Mouse (Mus musculus): ENCODE measurements around the gene 6330409D20Rik.

Gene 6330409D20Rik

DNA sequence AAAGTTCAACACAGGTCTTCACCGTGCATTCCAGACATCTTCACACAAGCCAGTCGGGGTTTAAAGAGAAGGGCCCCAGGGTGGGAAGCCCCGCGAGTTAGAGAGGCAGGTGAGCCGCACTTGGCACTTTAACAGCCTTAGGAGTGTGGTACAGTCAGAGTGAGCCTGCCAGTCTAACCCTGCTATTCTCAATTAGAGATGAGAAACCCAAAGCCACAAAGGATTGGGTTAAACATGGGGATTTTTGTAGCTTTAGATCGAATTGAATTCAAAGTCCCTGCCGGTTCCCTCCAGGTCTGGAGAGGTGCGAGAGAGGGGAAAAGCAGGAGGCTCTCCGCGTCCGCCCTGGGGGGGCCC is at the start of gene 6330409D20Rik:
TSS of gene 6330409D20Rik (minus strand) at position 101 of the 357 bp plus-strand sequence.
- DNase-seq (ENCODE audit: low read depth in 2 of 2, low spot score in 2 of 2), result no peak

DNA sequence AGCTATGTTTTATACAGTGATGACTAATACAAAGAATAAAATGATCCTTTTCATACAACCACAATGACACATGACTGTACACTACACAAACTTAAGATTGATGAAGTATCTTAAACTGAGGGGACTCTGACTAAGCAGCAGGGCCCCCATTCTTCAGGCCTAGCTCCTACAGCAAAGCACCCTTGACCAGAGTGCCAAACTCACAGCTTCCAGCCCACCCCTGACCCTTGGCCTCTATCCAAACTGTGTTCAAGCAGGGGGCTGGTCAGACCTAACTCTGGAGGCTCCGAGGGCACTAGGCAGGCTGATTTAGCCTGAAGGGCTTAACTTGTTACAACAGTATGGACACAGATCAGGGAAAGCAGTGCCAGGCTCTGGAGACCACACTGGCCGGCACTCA is 47.8 kb upstream of the 6330409D20Rik start:
- DNase-seq (ENCODE audit: low read depth in 2 of 2, low spot score in 2 of 2), result no peak

- no peak for DNase-seq (ENCODE audit: low read depth in 2 of 2, low spot score in 2 of 2)
Observed at GRCm38 (mm10) chr2:32787176-32787575, 46.4 kb upstream of the 6330409D20Rik start.

GRCm38 (mm10) chr2:32784048-32784681 is 43.3 kb upstream of the 6330409D20Rik start, which contains the start of gene Cfap157:
Gene Cfap157 (minus strand): TSS chr2:32784428.
- no peak for DNase-seq (ENCODE audit: low read depth in 2 of 2, low spot score in 2 of 2)

GRCm38 (mm10) chr2:32781710-32782109 is 40.9 kb upstream of the 6330409D20Rik start:
- DNase-seq (ENCODE audit: low read depth in 2 of 2, low spot score in 2 of 2), result no peak

- no peak for DNase-seq (ENCODE audit: low read depth in 2 of 2, low spot score in 2 of 2)
Observed at GRCm38 (mm10) chr2:32779714-32780113, 38.9 kb upstream of the 6330409D20Rik start.

- no peak for DNase-seq (ENCODE audit: low read depth in 2 of 2, low spot score in 2 of 2)
Observed at GRCm38 (mm10) chr2:32779131-32779530, 38.3 kb upstream of the 6330409D20Rik start.

- peak in 1 of 2 experiments; percentile 23 for DNase-seq (ENCODE audit: low read depth in 2 of 2, low spot score in 2 of 2)
Observed at GRCm38 (mm10) chr2:32778081-32778480, 37.3 kb upstream of the 6330409D20Rik start.

- DNase-seq (ENCODE audit: low read depth in 2 of 2, low spot score in 2 of 2), result no peak
Observed at GRCm38 (mm10) chr2:32776192-32776591, 35.4 kb upstream of the 6330409D20Rik start.

DNA sequence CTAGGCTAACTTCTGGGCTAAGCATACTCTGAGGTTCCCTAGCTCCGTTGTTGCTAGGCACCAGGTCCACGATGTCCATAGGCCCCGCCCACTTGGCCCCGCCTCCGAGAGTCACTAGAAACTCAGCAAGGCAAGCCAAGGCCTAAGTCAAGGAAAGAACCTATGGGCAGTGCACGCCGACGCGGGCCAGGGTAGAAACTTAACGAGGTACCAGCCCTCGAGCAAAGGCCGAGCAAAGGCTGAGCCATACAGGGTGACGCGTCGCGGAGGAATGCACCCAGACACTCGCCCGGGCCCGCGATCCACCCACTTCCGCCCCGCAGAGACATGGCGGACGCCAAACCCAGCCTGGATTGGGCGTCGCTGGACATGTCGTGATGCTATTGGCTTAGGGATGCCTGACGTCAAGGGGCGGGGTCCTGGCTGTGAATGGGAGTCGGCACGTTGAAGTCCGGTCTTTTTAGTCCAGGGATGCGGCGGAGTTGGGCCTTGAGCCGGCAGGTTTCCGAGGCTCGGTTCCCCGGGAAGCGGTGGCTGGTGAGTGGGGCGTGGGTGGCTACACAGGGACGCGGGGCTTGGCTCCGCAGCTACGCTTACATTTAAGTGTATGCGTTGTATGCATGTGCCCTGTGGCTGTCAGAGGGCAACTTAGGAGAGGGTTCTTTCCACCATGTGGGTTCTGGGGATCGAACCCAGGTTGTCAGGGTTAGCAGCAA is 34.7 kb upstream of the 6330409D20Rik start, which contains the start of the genes Ttc16 and Ptrh1:
TSS of gene Ttc16 (minus strand) at position 275 of the 716 bp plus-strand sequence.
TSS of gene Ptrh1 (plus strand) at position 428 of the 716 bp plus-strand sequence.
- DNase-seq (ENCODE audit: low read depth in 2 of 2, low spot score in 2 of 2), result peak; percentile 93 to 97

DNA sequence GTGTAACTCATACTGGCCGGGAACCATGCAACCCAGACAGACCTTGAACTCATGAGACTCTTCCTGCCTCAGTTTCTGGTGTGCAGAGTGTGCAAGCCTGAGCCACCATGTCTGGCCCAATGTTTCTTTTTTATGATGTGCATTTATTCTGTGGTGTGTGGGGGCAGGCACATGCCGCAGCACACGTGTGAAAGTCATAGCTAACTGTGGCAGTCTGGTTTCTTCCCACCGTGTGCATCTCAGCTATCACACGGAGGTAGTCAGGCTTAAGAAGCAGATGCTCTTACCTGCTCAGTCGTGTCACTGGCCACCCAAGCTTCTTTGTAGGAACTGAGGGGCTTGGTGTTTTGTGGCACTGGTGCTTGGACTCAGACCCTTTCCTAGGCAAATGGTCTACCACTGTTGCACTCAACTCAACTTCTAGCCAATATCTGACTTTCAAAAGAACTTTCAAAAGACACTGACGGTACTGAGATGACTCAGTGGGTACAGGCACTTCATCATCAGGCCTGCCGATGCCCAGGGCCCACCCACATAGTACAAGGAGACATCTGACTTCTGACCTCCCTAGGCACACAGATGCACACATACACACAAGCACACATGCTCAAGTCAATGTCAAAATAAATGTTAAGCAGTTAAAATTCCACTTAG is 31.9 kb upstream of the 6330409D20Rik start:
- no peak for DNase-seq (ENCODE audit: low read depth in 2 of 2, low spot score in 2 of 2)

DNA sequence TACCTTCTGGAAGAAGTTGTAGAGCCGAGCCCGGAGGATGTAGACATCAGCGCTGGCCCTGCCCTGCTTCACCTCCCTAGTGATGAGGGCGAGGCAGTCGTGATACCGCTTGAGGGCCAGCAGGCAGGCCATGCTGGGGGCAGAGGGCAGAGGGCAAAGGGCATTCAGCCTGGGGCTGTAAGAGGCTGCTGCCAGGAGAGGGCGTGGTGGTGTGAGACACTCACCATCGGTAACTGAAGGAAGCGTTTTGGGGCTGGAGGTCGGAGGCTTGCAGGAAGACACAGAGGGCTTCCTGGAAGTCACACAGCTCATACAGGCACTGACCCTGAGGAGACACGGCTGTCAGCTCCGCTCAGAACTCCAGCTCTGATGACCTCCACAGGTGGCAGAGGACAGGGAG is 31.1 kb upstream of the 6330409D20Rik start:
- no peak for DNase-seq (ENCODE audit: low read depth in 2 of 2, low spot score in 2 of 2)

DNA sequence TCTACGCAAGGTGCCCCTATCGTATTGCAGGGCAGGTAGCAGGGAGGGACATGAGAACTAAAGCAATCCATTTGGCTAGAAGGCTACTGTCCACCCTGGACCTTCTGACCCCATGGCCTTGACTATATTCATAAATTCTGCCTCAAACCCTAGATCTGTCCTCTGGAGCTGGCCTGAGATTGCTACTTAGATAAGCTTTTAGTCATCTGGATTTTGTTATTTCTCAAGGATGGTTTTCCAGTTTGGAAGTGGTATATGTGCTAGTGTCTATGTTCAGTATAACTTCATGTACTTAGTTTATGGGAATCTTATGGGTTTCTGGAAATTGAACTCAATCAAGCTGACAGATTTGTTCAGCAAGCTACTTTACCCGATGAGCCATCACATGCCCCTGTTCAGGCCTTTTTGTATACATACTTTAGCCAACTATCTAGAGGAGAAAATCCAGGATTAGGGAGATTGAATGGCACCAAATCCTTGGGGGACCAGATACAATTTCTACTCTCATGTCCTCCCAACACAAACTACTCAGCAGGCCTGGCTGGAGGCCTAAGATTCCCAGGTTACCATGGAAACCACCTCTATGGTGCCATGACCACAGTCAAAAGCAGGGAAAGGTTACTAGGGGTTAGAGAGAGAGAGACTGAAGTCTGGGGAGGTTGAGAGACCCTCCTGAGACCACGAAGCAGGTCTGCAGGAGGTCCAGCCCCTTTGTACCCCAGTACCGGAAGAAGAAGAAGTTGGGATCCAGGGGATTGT is 28.7 kb upstream of the 6330409D20Rik start:
- no peak for DNase-seq (ENCODE audit: low read depth in 2 of 2, low spot score in 2 of 2)

- DNase-seq (ENCODE audit: low read depth in 2 of 2, low spot score in 2 of 2), result no peak
Observed at GRCm38 (mm10) chr2:32768661-32769285, 28.0 kb upstream of the 6330409D20Rik start.

DNA sequence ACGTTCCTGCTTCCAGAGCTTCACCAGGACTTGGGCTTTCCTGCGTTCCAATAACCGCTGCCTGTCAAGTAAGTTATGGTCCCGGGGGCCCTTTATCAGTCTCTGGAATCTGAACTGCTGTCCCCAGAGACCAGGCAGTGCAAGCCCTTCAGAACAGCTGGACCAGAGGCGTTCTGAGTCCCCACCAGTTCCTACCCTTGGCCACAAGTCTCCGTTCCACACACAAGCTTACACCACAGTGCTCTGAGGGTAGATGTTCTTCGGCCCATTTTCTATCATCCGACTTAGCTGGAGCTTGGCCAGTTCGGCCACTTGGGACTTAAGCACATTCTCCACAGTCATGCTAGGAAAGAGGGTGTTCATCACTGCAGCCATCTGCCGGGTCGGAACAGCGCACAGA is 26.4 kb upstream of the 6330409D20Rik start:
- no peak for DNase-seq (ENCODE audit: low read depth in 2 of 2, low spot score in 2 of 2)

DNA sequence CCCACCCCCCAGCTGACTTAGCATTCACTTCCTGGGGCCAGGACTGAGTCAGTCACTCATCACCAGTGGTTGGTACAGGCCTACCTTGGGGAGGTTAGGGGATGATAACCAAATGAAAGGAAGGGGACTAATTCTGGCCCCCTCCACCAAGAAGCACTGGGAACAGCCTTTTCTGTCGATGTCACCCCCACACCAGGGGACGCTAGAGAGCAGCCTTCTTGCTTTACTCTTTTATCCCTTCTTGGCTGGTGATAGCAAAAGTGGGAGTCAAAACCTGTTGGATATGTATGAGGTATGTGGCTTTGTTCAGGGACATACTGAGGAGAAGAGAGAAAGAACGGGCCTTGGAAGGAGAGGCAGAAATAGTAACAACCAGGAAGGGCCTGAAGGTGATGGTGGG is 22.5 kb upstream of the 6330409D20Rik start:
- no peak for DNase-seq (ENCODE audit: low read depth in 2 of 2, low spot score in 2 of 2)

DNA sequence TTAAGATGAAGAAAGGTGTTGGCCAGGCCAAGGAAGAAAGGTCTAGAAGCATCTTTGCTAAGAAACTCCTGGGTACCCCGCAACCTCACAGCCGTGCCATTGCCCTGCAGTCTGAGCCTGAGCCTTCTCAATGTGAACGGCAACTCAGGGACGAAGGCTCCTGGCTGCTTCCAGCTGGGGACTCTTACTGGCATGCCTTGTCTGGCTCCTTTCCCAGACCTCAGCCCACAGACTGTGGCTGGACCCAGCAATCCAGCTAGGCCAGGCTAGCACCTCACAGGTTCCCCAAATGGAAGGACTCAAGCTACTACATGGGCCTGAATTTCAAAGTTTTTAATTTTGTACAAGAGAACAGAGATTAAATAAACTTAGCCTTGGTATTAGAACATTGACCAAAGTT is 21.0 kb upstream of the 6330409D20Rik start:
- DNase-seq (ENCODE audit: low read depth in 2 of 2, low spot score in 2 of 2), result no peak

DNA sequence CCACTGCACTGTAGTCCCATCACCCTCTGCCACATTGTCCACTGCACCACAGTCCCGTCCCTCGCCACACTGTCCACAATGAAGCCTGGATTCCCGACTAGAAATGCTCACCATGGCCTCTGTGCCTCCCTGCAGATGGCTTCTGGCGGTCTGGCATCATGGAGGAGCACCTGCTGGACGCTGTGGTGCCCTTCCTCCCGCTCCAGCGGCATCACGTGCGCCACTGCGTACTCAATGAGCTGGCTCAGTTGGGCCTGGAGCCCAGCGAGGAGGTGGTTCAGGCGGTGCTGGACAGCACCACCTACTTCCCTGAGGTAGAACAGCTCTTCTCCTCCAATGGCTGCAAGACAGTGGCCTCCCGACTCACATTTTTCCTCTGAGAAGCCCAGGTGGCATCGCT is 20.5 kb upstream of the 6330409D20Rik start:
- no peak for DNase-seq (ENCODE audit: low read depth in 2 of 2, low spot score in 2 of 2)

- DNase-seq (ENCODE audit: low read depth in 2 of 2, low spot score in 2 of 2), result no peak
Observed at GRCm38 (mm10) chr2:32759001-32759400, 18.2 kb upstream of the 6330409D20Rik start.

GRCm38 (mm10) chr2:32758503-32758902 is 17.7 kb upstream of the 6330409D20Rik start:
- DNase-seq (ENCODE audit: low read depth in 2 of 2, low spot score in 2 of 2), result no peak
